Mouse (Mus musculus) liver, embryonic 12.5 days (tissue): Measurements from ENCODE around the gene Gm49661. TPM values are rescaled to one million over a fixed set of nuclear protein-coding genes. Genes with fewer than 3 reads are reported as not detected.
A peak's percentile ranks its signal among the peaks of the same experiment; 100 is the strongest.

Source experiments
- ATAC-seq: fragments of 200-750 bp; cut with Nextera tagmentation; 2 replicates; pipeline ENCODE4 v1.8.0; 2017; ENCODE audit warnings: moderate number of reproducible peaks, mild to moderate bottlenecking, moderate library complexity
- H3K27ac ChIP-seq: fragments of 300-500 bp; sonication (generic); 2 replicates; pipeline ENCODE4 v1.5.1; 2016; ENCODE audit warnings: mild to moderate bottlenecking
- H3K27me3 ChIP-seq: fragments of 300-500 bp; sonication (generic); replicated peaks from 2 replicates; pipeline ENCODE4 v1.6.1; 2016; ENCODE audit warnings: mild to moderate bottlenecking, moderate library complexity
- H3K36me3 ChIP-seq: fragments of 300-500 bp; sonication (generic); 2 replicates; pipeline ENCODE4 v1.6.1; 2016; ENCODE audit warnings: mild to moderate bottlenecking, moderate library complexity
- H3K4me1 ChIP-seq: fragments of 300-500 bp; sonication (generic); 2 replicates; pipeline ENCODE4 v1.6.1; 2016
- H3K4me2 ChIP-seq: fragments of 300-500 bp; sonication (generic); 2 replicates; pipeline ENCODE4 v1.6.1; 2016; ENCODE audit warnings: mild to moderate bottlenecking, moderate library complexity
- H3K4me3 ChIP-seq: fragments of 300-500 bp; sonication (generic); 2 replicates; pipeline ENCODE4 v1.5.1; 2016; ENCODE audit warnings: mild to moderate bottlenecking, moderate library complexity
- H3K9ac ChIP-seq: fragments of 300-500 bp; sonication (generic); 2 replicates; pipeline ENCODE4 v1.6.1; 2016; ENCODE audit warnings: mild to moderate bottlenecking, moderate library complexity
- H3K9me3 ChIP-seq: fragments of 300-500 bp; sonication (generic); replicated peaks from 2 replicates; pipeline ENCODE4 v1.6.1; 2016; ENCODE audit warnings: mild to moderate bottlenecking, moderate library complexity
- WGBS: fragments of 180-500 bp; shearing (Covaris S2); methylation state at CpG from one replicate; pipeline ENCODE4 v1.1.7; 2016; ENCODE audit not compliant: insufficient replicate concordance; 5-methylcytosine and 5-hydroxymethylcytosine counted together
- polyA plus RNA-seq: library from polyadenylated mRNA; unstranded; fragments of >200 nt; fragmentation: Nextera tagmentation; extraction: Ambion mirVana; gene quantifications from 2 replicates; pipeline ENCODE4 v1.2.1, GENCODE M21; 2016

The Gm49661 gene
- polyA plus RNA-seq, result 1.1 TPM in 1 of 2 replicates, not detected in the other

- peak within 1 kb of the TSS; percentile 94 for H3K9ac ChIP-seq
- under 1% methylated on average over 56 of the region's 56 CpGs for WGBS
- peak within 1 kb of the TSS; percentile 94 for H3K4me2 ChIP-seq
- peak; percentile 66 for ATAC-seq
- peaks cover 81% of the 10 kb centered on the region for H3K4me1 ChIP-seq
- peak within 1 kb of the TSS; percentile 97 for H3K27ac ChIP-seq
- peaks cover 44% of the 10 kb centered on the region for H3K36me3 ChIP-seq
- no peaks in the 10 kb centered on the region for H3K27me3 ChIP-seq
- no peaks in the 10 kb centered on the region for H3K9me3 ChIP-seq
- peak within 1 kb of the TSS; percentile 81 for H3K4me3 ChIP-seq
These were observed at the start of gene Gm49661, which contains the start of the genes Prdx2 and Rnaseh2a for GRCm38 (mm10) chr8:84969241-84970134. Gene Gm49661, minus strand, starts transcription at chr8:84969433. Gene Prdx2, plus strand, starts transcription at chr8:84969587. Gene Rnaseh2a, minus strand, starts transcription at chr8:84969767.

- H3K36me3 ChIP-seq, result peaks cover 52% of the 10 kb centered on the region
These were observed 48.0 kb upstream of the Gm49661 start for GRCm38 (mm10) chr8:85017209-85017608.

GRCm38 (mm10) chr8:85016724-85017123 is 47.5 kb upstream of the Gm49661 start:
- peaks cover 9% of the 10 kb centered on the region for H3K4me1 ChIP-seq
- peaks cover 47% of the 10 kb centered on the region for H3K36me3 ChIP-seq
- 64% methylated on average over 10 of the region's 10 CpGs for WGBS
- ATAC-seq, result no peak
- no peak overlapping the region for H3K9ac ChIP-seq
- H3K9me3 ChIP-seq, result no peaks in the 10 kb centered on the region
- peaks cover 34% of the 10 kb centered on the region for H3K27me3 ChIP-seq
- H3K4me3 ChIP-seq, result no peak overlapping the region
- H3K27ac ChIP-seq, result no peak overlapping the region
- H3K4me2 ChIP-seq, result no peak overlapping the region

More at GRCm38 (mm10) chr8:85017209-85017608, 48.0 kb upstream of the Gm49661 start:
- Histone ChIP-seq H3K9me3 (no peaks in the 10 kb centered on the region), H3K9ac (no peak overlapping the region), H3K27me3 (peaks cover 29% of the 10 kb centered on the region), H3K27ac (no peak overlapping the region), H3K4me1 (peaks cover 9% of the 10 kb centered on the region), H3K4me3 (no peak overlapping the region), H3K4me2 (no peak overlapping the region)
- ATAC-seq, result no peak
- WGBS, result 69% methylated on average over 5 of the region's 5 CpGs

GRCm38 (mm10) chr8:85014431-85014830 is 45.2 kb upstream of the Gm49661 start, which contains the start of gene Best2:
Gene Best2, minus strand, starts transcription at chr8:85014531.
- peak within 1 kb of the TSS; percentile 70 for H3K4me2 ChIP-seq
- 53% methylated on average over 1 of the region's 2 CpGs for WGBS
- no peak for ATAC-seq
- H3K9ac ChIP-seq, result peak within 1 kb of the TSS; percentile 56
- H3K4me1 ChIP-seq, result peaks cover 13% of the 10 kb centered on the region
- H3K36me3 ChIP-seq, result peaks cover 24% of the 10 kb centered on the region
- H3K4me3 ChIP-seq, result peak within 1 kb of the TSS; percentile 38
- no peak within 1 kb of the TSS for H3K27ac ChIP-seq
- H3K27me3 ChIP-seq, result peaks cover 55% of the 10 kb centered on the region
- H3K9me3 ChIP-seq, result no peaks in the 10 kb centered on the region

GRCm38 (mm10) chr8:85013230-85013840 is 44.1 kb upstream of the Gm49661 start:
- ATAC-seq, result peak; percentile 45; the same call in 1 of the 2 replicates
- Histone ChIP-seq H3K4me1 (peaks cover 13% of the 10 kb centered on the region), H3K4me3 (peak overlapping the region; percentile 38), H3K27me3 (peaks cover 66% of the 10 kb centered on the region), H3K27ac (no peak overlapping the region), H3K9ac (peak overlapping the region; percentile 56), H3K4me2 (peak overlapping the region; percentile 70), H3K9me3 (no peaks in the 10 kb centered on the region), H3K36me3 (peaks cover 13% of the 10 kb centered on the region)
- WGBS, result 5% methylated on average over 25 of the region's 26 CpGs

GRCm38 (mm10) chr8:85011242-85011641 is 42.0 kb upstream of the Gm49661 start:
- WGBS, result 12% methylated on average over 28 of the region's 28 CpGs
- peaks cover 19% of the 10 kb centered on the region for H3K4me1 ChIP-seq
- no peak overlapping the region for H3K4me3 ChIP-seq
- ATAC-seq, result no peak
- no peaks in the 10 kb centered on the region for H3K36me3 ChIP-seq
- no peak overlapping the region for H3K4me2 ChIP-seq
- H3K27ac ChIP-seq, result no peak overlapping the region
- H3K9me3 ChIP-seq, result no peaks in the 10 kb centered on the region
- H3K27me3 ChIP-seq, result peaks cover 83% of the 10 kb centered on the region
- no peak overlapping the region; the same call in 1 of the 2 replicates for H3K9ac ChIP-seq

GRCm38 (mm10) chr8:85007686-85008085 is 38.5 kb upstream of the Gm49661 start:
- H3K4me1 ChIP-seq, result peaks cover 12% of the 10 kb centered on the region
- WGBS, result 17% methylated on average over 25 of the region's 25 CpGs
- H3K9me3 ChIP-seq, result no peaks in the 10 kb centered on the region
- no peak overlapping the region for H3K9ac ChIP-seq
- H3K4me2 ChIP-seq, result peak overlapping the region; percentile 10; the same call in 1 of the 2 replicates
- no peak overlapping the region for H3K4me3 ChIP-seq
- peaks cover 68% of the 10 kb centered on the region for H3K27me3 ChIP-seq
- H3K36me3 ChIP-seq, result 0 out of 2 replicates have a peak, but pooled peaks cover 2% of the 10 kb centered on the region
- no peak overlapping the region for H3K27ac ChIP-seq
- no peak; the same call in 1 of the 2 replicates for ATAC-seq

- Histone ChIP-seq H3K4me1 (peaks cover 26% of the 10 kb centered on the region), H3K9me3 (no peaks in the 10 kb centered on the region), H3K27ac (no peak overlapping the region), H3K36me3 (peaks cover 15% of the 10 kb centered on the region), H3K4me2 (peak overlapping the region; percentile 39), H3K27me3 (peaks cover 17% of the 10 kb centered on the region), H3K4me3 (no peak overlapping the region), H3K9ac (no peak overlapping the region)
- 8% methylated on average over 19 of the region's 19 CpGs for WGBS
- peak; percentile 76 for ATAC-seq
These were observed 28.5 kb upstream of the Gm49661 start for GRCm38 (mm10) chr8:84997649-84998295.

GRCm38 (mm10) chr8:84996978-84997377 is 27.7 kb upstream of the Gm49661 start:
- Histone ChIP-seq H3K9ac (no peak overlapping the region), H3K27me3 (peaks cover 17% of the 10 kb centered on the region), H3K4me2 (no peak overlapping the region), H3K27ac (no peak overlapping the region), H3K4me1 (peaks cover 21% of the 10 kb centered on the region), H3K9me3 (no peaks in the 10 kb centered on the region), H3K4me3 (no peak overlapping the region), H3K36me3 (peaks cover 13% of the 10 kb centered on the region)
- ATAC-seq, result no peak
- 83% methylated on average over 5 of the region's 5 CpGs for WGBS

GRCm38 (mm10) chr8:84995680-84996079 is 26.4 kb upstream of the Gm49661 start:
- Histone ChIP-seq H3K9me3 (no peaks in the 10 kb centered on the region), H3K4me2 (no peak overlapping the region), H3K27me3 (peaks cover 17% of the 10 kb centered on the region), H3K36me3 (peaks cover 13% of the 10 kb centered on the region), H3K9ac (no peak overlapping the region), H3K4me3 (no peak overlapping the region), H3K27ac (no peak overlapping the region), H3K4me1 (peaks cover 31% of the 10 kb centered on the region)
- ATAC-seq, result no peak
- 47% methylated on average over 25 of the region's 25 CpGs for WGBS

GRCm38 (mm10) chr8:84994375-84994774 is 25.1 kb upstream of the Gm49661 start:
- H3K36me3 ChIP-seq, result peaks cover 13% of the 10 kb centered on the region

More at GRCm38 (mm10) chr8:84994375-84994774, 25.1 kb upstream of the Gm49661 start:
- WGBS, result 88% methylated on average over 9 of the region's 9 CpGs
- Histone ChIP-seq H3K4me3 (no peak overlapping the region), H3K4me2 (no peak overlapping the region), H3K9me3 (no peaks in the 10 kb centered on the region), H3K27ac (no peak overlapping the region), H3K27me3 (peaks cover 17% of the 10 kb centered on the region), H3K4me1 (peaks cover 35% of the 10 kb centered on the region), H3K9ac (no peak overlapping the region)
- ATAC-seq, result no peak
